Mouse (Mus musculus) CH12.LX (cell line): ENCODE results near the gene Clcnka. TPM values are rescaled to one million over a fixed set of nuclear protein-coding genes. Genes with fewer than 3 reads are reported as not detected.

ENCODE experiments used
- DNase-seq: peaks from one replicate; pipeline ENCODE4 v3.0.0-alpha.2; 2013; ENCODE audit errors: extremely low read depth
- H3K27ac ChIP-seq: 2 replicates; pipeline ENCODE4 v1.5.1; 2012; ENCODE audit warnings: low read depth, mild to moderate bottlenecking, control low read depth, moderate library complexity; ENCODE audit not compliant: insufficient read depth
- H3K27me3 ChIP-seq: replicated peaks from 2 replicates; pipeline ENCODE3; 2012; ENCODE audit warnings: inconsistent platforms
- H3K36me3 ChIP-seq, 2 experiments: replicated peaks in 1 of 2; 2 replicates each; pipeline versions ENCODE3 to v1.6.1; 2012; ENCODE audit warnings: inconsistent platforms in 1 of 2, low read length in 1 of 2, mild to moderate bottlenecking in 1 of 2, mixed read lengths in 1 of 2, moderate library complexity in 1 of 2; ENCODE audit not compliant: control insufficient read depth in 1 of 2, insufficient read depth in 1 of 2
- H3K4me1 ChIP-seq, 2 experiments: 2 replicates each; pipeline ENCODE4 v1.6.1; 2012; ENCODE audit warnings: inconsistent platforms in 1 of 2, moderate library complexity in 1 of 2; ENCODE audit not compliant: insufficient read depth in 2 of 2, control insufficient read depth in 1 of 2
- H3K4me2 ChIP-seq: 2 replicates; pipeline ENCODE4 v1.6.1; 2012; ENCODE audit warnings: low read depth, mild to moderate bottlenecking, control low read depth; ENCODE audit not compliant: poor library complexity, insufficient read depth, severe bottlenecking
- H3K4me3 ChIP-seq, 3 experiments: fragments of 150-350 bp in 1 of 3; sonication (generic) in 1 of 3; replicated peaks in 1 of 3; 2 replicates each; pipeline versions ENCODE3 to v1.5.1; 2011 to 2012; ENCODE audit warnings: low read depth in 2 of 3, low read length in 2 of 3, mild to moderate bottlenecking in 2 of 3, moderate library complexity in 2 of 3, control low read depth in 1 of 3, improper control_type of control experiment in 1 of 3, inconsistent platforms in 1 of 3, mixed read lengths in 1 of 3; ENCODE audit not compliant: poor library complexity in 1 of 3
- H3K79me2 ChIP-seq: replicated peaks from 2 replicates; pipeline ENCODE4 v1.6.1; 2012; ENCODE audit warnings: mild to moderate bottlenecking, moderate library complexity; ENCODE audit not compliant: control insufficient read depth, poor library complexity, insufficient read depth, severe bottlenecking; ENCODE audit errors: extremely low read depth
- H3K9ac ChIP-seq: 2 replicates; pipeline ENCODE4 v1.6.1; 2012; ENCODE audit warnings: low read depth, mild to moderate bottlenecking, control low read depth, moderate library complexity; ENCODE audit not compliant: insufficient read depth
- H3K9me3 ChIP-seq: replicated peaks from 2 replicates; pipeline ENCODE3; 2012; ENCODE audit warnings: low read length, inconsistent platforms, mixed read lengths
- CHD2 ChIP-seq: IDR thresholded peaks from 2 replicates; pipeline ENCODE4 v1.6.1; 2011; ENCODE audit warnings: low read length, improper control_type of control experiment
- CTCF ChIP-seq, 2 experiments: IDR thresholded peaks in 1 of 2; conservative IDR thresholded peaks in 1 of 2; 2 replicates each; pipeline ENCODE4 v1.5.1; 2011 to 2012; ENCODE audit warnings: low read depth in 2 of 2, low read length in 2 of 2, improper control_type of control experiment in 1 of 2, inconsistent platforms in 1 of 2, mild to moderate bottlenecking in 1 of 2, moderate library complexity in 1 of 2
- E2F4 ChIP-seq: IDR thresholded peaks from 2 replicates; pipeline ENCODE4 v1.6.1; 2011; ENCODE audit warnings: low read depth, low read length, improper control_type of control experiment; ENCODE audit not compliant: insufficient replicate concordance
- ELF1 ChIP-seq: IDR thresholded peaks from 2 replicates; pipeline ENCODE4 v1.6.1; 2014; ENCODE audit warnings: low read depth, mild to moderate bottlenecking, inconsistent platforms, low read length, improper control_type of control experiment
- EP300 ChIP-seq: IDR thresholded peaks from 2 replicates; pipeline ENCODE4 v1.6.1; 2011; ENCODE audit warnings: low read length, improper control_type of control experiment
- GABPA ChIP-seq: IDR thresholded peaks from 2 replicates; pipeline ENCODE4 v1.6.1; 2012; ENCODE audit warnings: low read depth, low read length, improper control_type of control experiment, inconsistent platforms; ENCODE audit not compliant: insufficient replicate concordance
- JUN ChIP-seq: IDR thresholded peaks from 2 replicates; pipeline ENCODE4 v1.6.1; 2011; ENCODE audit warnings: low read depth, mild to moderate bottlenecking, low read length, improper control_type of control experiment, moderate library complexity; ENCODE audit not compliant: insufficient read depth
- JUND ChIP-seq: conservative IDR thresholded peaks from 2 replicates; pipeline ENCODE4 v1.6.1; 2011; ENCODE audit warnings: low read depth, low read length, improper control_type of control experiment
- MAZ ChIP-seq: IDR thresholded peaks from 2 replicates; pipeline ENCODE4 v1.6.1; 2012; ENCODE audit warnings: low read depth, mild to moderate bottlenecking, inconsistent platforms, low read length, improper control_type of control experiment, moderate library complexity
- MEF2A ChIP-seq: IDR thresholded peaks from 2 replicates; pipeline ENCODE4 v1.6.1; 2014; ENCODE audit warnings: low read depth, mild to moderate bottlenecking, inconsistent platforms, low read length, improper control_type of control experiment, borderline replicate concordance
- MYC ChIP-seq: IDR thresholded peaks from 2 replicates; pipeline ENCODE4 v1.6.1; 2011; ENCODE audit warnings: low read depth, mild to moderate bottlenecking, improper control_type of control experiment, low read length
- NRF1 ChIP-seq: IDR thresholded peaks from 2 replicates; pipeline ENCODE4 v1.6.1; 2014; ENCODE audit warnings: low read depth, mild to moderate bottlenecking, inconsistent platforms, low read length, improper control_type of control experiment, moderate library complexity
- PAX5 ChIP-seq: IDR thresholded peaks from 2 replicates; pipeline ENCODE4 v1.6.1; 2012; ENCODE audit warnings: low read length, inconsistent platforms, mixed read lengths
- POLR2A ChIP-seq: IDR thresholded peaks from 2 replicates; pipeline ENCODE4 v1.6.1; 2011; ENCODE audit warnings: low read depth, mild to moderate bottlenecking, improper control_type of control experiment, low read length
- POLR2AphosphoS2 ChIP-seq: IDR thresholded peaks from 2 replicates; pipeline ENCODE4 v1.6.1; 2011; ENCODE audit warnings: low read depth, low read length, improper control_type of control experiment
- RAD21 ChIP-seq: IDR thresholded peaks from 2 replicates; pipeline ENCODE4 v1.6.1; 2011; ENCODE audit warnings: low read depth, mild to moderate bottlenecking, low read length, improper control_type of control experiment, moderate library complexity
- SIN3A ChIP-seq: IDR thresholded peaks from 2 replicates; pipeline ENCODE4 v1.6.1; 2012; ENCODE audit warnings: low read length, improper control_type of control experiment, inconsistent platforms
- SMC3 ChIP-seq: IDR thresholded peaks from 2 replicates; pipeline ENCODE4 v1.6.1; 2011; ENCODE audit warnings: low read depth, low read length, improper control_type of control experiment
- TBP ChIP-seq: conservative IDR thresholded peaks from 2 replicates; pipeline ENCODE4 v1.6.1; 2011; ENCODE audit warnings: low read depth, low read length, improper control_type of control experiment
- UBTF ChIP-seq: IDR thresholded peaks from 2 replicates; pipeline ENCODE4 v1.6.1; 2012; ENCODE audit warnings: low read depth, mild to moderate bottlenecking, inconsistent platforms, low read length, improper control_type of control experiment, moderate library complexity
- USF2 ChIP-seq: conservative IDR thresholded peaks from 2 replicates; pipeline ENCODE4 v1.6.1; 2011; ENCODE audit warnings: low read depth, low read length, improper control_type of control experiment
- ZKSCAN1 ChIP-seq: IDR thresholded peaks from 2 replicates; pipeline ENCODE4 v1.6.1; 2012; ENCODE audit warnings: low read depth, inconsistent platforms, low read length, improper control_type of control experiment, borderline replicate concordance
- ZNF384 ChIP-seq: IDR thresholded peaks from 2 replicates; pipeline ENCODE4 v1.6.1; 2012; ENCODE audit warnings: low read depth, low read length, improper control_type of control experiment, inconsistent platforms
- dilution Hi-C: fragments of 300-500 bp; cut with MboI; formaldehyde crosslinking; loops from 2 replicates; pipeline ENCODE4 v1.14.3; 2020; ENCODE audit warnings: low sequenced_read_pairs; ENCODE audit not compliant: extremely low pct_unique_long_range_greater_than_20kb, extremely low pct_ligation_motif_present
- in situ Hi-C: fragments of 300-500 bp; cut with MboI; formaldehyde crosslinking; loops from 3 replicates; pipeline ENCODE4 v1.14.3; 2019; ENCODE audit warnings: low sequenced_read_pairs, low pct_ligation_motif_present, low pct_unique_long_range_greater_than_20kb, mixed read lengths
- polyA plus RNA-seq: library from polyadenylated mRNA; unstranded; fragments of >175 nt; gene quantifications from 2 replicates; pipeline ENCODE4 v1.2.1, GENCODE M21; 2012; ENCODE audit warnings: low read depth; ENCODE audit not compliant: insufficient read length
- total RNA-seq, 2 experiments: library from RNA; depleted of rRNA; stranded (reverse); fragments of 300-350 nt in 1 of 2; fragments of >200 nt in 1 of 2; gene quantifications; 2 replicates each; pipeline ENCODE4 v1.2.3; 2012 to 2014

Gene Clcnka
- total and polyA plus RNA-seq, 3 experiments, result not detected

DNA sequence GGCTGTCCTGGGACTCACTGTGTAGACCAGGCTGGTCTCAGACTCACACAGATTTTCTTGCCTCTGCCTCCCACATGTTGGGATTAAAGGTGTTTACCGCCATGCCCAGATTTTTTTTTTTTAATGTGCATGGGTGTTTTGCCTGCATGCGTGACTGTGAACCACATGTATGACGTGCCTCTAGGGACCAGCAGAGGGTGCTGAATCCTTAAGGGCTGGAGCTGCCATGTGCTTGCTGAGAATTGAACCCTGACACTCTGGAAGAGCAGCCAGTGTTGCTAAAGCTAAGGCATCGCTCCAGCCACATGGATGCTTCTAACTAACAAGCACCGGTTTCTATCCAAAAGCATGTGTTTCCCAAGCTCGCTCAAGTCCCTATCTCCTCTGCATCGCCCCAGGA is 12.4 kb downstream of the Clcnka start:
- Histone ChIP-seq H3K9ac (no peak overlapping the region), H3K79me2 (no peaks in the 10 kb centered on the region), H3K27ac (no peak overlapping the region), H3K4me2 (no peak overlapping the region), H3K27me3 (peaks cover 51% of the 10 kb centered on the region), H3K9me3 (no peaks in the 10 kb centered on the region), H3K4me3 (no peak overlapping the region), H3K36me3 (no peaks in the 10 kb centered on the region), H3K4me1 (peaks cover 0 to 8% of the 10 kb centered on the region in 2 experiments; a peak in 3 of 4 replicates)
- in situ Hi-C loops (no loop called here), dilution Hi-C loops (no loop called here)
- DNase-seq, result no peak
- TF ChIP-seq POLR2A (no peak), CTCF (conservative IDR thresholded peaks at IDR 0.05 in 1 of 2, IDR thresholded peaks at IDR 0.05 in 1 of 2; ENCODE audit: low read depth in 2 of 2, low read length in 2 of 2) (peak in 1 of 2 experiments; percentile 17; a peak in 1 of 4 replicates), USF2 (no peak), TBP (no peak), PAX5 (no peak), MYC (0 out of 2 replicates have a peak, but pooled peaks have one; percentile 53), RAD21 (no peak), POLR2AphosphoS2 (no peak), GABPA (no peak), SIN3A (no peak)

DNA sequence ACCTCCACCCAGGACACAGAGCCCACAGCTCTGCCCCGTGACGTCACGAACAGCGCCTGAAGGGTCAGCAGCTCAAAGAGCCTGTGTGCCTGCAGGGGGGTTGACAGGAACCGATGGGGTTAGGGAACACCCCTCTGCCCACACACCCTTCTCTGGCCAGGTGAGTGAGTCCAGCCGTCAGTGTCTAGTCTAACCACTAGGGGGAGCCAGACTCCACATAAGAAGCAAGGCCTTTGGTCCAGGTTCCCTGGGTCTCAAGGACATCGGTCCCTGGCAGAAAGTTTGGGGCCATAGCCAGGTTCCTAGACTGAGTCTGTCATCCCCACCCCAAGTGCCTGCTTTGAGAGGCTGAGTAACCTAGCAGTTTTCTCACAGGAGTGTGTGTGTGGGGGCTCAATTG is 13.2 kb downstream of the Clcnka start:
- dilution Hi-C loops, result no loop called here

DNA sequence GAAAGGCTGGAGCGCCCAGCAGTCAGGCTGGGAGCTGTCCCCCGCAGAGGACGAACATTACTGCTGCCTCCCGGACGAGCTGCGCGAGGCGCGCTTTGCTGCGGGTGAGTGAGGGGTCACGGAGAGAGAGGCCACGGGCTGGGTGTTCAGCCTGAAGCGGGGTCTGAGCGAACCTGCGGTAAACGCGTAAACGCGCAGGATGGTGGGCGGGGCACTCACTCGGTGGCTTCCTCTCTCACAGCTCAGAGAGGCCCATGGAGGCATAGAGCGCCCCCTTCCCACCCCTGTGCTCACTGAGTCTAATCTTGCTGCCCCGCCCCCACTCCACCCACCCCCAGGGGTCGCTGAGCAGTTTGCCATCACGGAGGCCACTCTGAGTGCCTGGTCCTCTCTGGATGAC is 16.1 kb downstream of the Clcnka start:
- in situ Hi-C loops, result no loop called here
- no peak for DNase-seq
- Histone ChIP-seq H3K36me3 (no peaks in the 10 kb centered on the region), H3K4me2 (no peak overlapping the region)
- TF ChIP-seq ELF1 (no peak), CTCF (conservative IDR thresholded peaks at IDR 0.05 in 1 of 2, IDR thresholded peaks at IDR 0.05 in 1 of 2; ENCODE audit: low read depth in 2 of 2, low read length in 2 of 2) (no peak), NRF1 (no peak), JUND (no peak), JUN (no peak), ZKSCAN1 (no peak), CHD2 (no peak), ZNF384 (no peak), EP300 (no peak), UBTF (no peak), MYC (no peak), MAZ (no peak), E2F4 (no peak), MEF2A (no peak)
- TF ChIP-seq, all 38 proteins: peak for 0
- dilution Hi-C loops, result no loop called here
- no peak overlapping the region for H3K9ac ChIP-seq
- H3K4me1 ChIP-seq, result peaks cover 3 to 4% of the 10 kb centered on the region in 2 experiments; a peak in 2 of 4 replicates
- no peak overlapping the region for H3K4me3 ChIP-seq
- H3K9me3 ChIP-seq, result no peaks in the 10 kb centered on the region
- no peaks in the 10 kb centered on the region for H3K79me2 ChIP-seq
- H3K27me3 ChIP-seq, result peaks cover 63% of the 10 kb centered on the region
- no peak overlapping the region for H3K27ac ChIP-seq

More for the DNA sequence above, 13.2 kb downstream of the Clcnka start:
- H3K4me3 ChIP-seq, result no peak overlapping the region
- no peaks in the 10 kb centered on the region for H3K79me2 ChIP-seq
- DNase-seq, result peak; percentile 74
- peaks cover 3 to 8% of the 10 kb centered on the region in 2 experiments; a peak in 3 of 4 replicates for H3K4me1 ChIP-seq
- H3K27ac ChIP-seq, result no peak overlapping the region
- H3K4me2 ChIP-seq, result no peak overlapping the region
- H3K36me3 ChIP-seq, result no peaks in the 10 kb centered on the region
- peaks cover 54% of the 10 kb centered on the region for H3K27me3 ChIP-seq
- no peak overlapping the region for H3K9ac ChIP-seq
- no peaks in the 10 kb centered on the region for H3K9me3 ChIP-seq
- TF ChIP-seq MYC (no peak), RAD21 (peak; percentile 77), SMC3 (peak; percentile 40; the same call in 1 of the 2 replicates), CTCF (conservative IDR thresholded peaks at IDR 0.05 in 1 of 2, IDR thresholded peaks at IDR 0.05 in 1 of 2; ENCODE audit: low read depth in 2 of 2, low read length in 2 of 2) (peak; percentile 85 to 91)
- in situ Hi-C loops, result no loop called here
